In the genomic region with DNA sequence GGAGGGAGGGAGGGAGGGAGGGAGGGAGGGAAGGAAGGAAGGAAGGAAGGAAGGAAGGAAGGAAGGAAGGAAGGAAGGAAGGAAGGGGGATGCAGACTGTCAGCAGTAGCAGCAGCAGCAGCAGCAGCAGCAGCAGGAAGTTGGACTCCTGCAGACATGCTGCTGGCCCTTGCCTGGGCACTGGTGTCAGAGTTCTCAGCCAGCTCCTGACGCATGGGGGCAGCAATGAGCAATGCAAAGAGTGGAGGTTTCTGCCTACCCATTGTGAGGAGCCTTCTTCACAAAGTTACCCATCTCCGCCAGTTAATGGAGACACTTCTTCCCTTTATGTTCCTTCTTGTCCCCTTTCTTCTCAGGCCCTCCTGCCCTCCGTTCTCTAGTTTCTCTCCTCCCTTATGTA, we compare ENCODE assay signal across 11 mouse cellular contexts. TPM values are rescaled to one million over a fixed set of nuclear protein-coding genes. Genes with fewer than 3 reads are reported as not detected.
DNase-seq lines count a peak whose midpoint lies in the region; ATAC-seq and TF ChIP-seq lines count a peak whose summit lies in the region.
"Had no signal": no experiment of that assay in that cellular context is flagged by ENCODE, and none has a peak within 500 bp of the region (broad histone marks: within the 10 kb centered on the region; RNA-seq: fewer than 3 reads in every experiment).

No protein-coding gene starts in this region.

- no peaks in the 10 kb centered on the region for H3K27me3 ChIP-seq in intestine, embryonic 14.5 days (replicated peaks; ENCODE audit: control insufficient read depth, insufficient read depth, low read length)
- no peaks in the 10 kb centered on the region for H3K27me3 ChIP-seq in intestine, embryonic 15.5 days (replicated peaks)
- H3K27me3 ChIP-seq in liver, postnatal 0 days (ENCODE audit: insufficient read depth, low read length), result no peaks in the 10 kb centered on the region

- ATAC-seq in intestine, embryonic 14.5 days (replicated peaks; ENCODE audit: low FRiP score, low TSS enrichment, low read depth), result 0 out of 2 replicates have a peak, but pooled peaks have one; percentile 36
- no peak for ATAC-seq in intestine, embryonic 15.5 days
- no peak for ATAC-seq in liver, postnatal 0 days
- ATAC-seq in inflammation-experienced regulatory T-cells, adult 6 months, result no peak

- TF ChIP-seq CTCF in gastrocnemius, adult 2 months (IDR thresholded peaks at IDR 0.05), result peak; percentile 72
- peak; percentile 70 for TF ChIP-seq CTCF in liver, postnatal 0 days (IDR thresholded peaks at IDR 0.05; ENCODE audit: low read depth)

- no peaks in the 10 kb centered on the region for H3K36me3 ChIP-seq in intestine, embryonic 14.5 days (ENCODE audit: control insufficient read depth, insufficient read depth, low read length)
- no peaks in the 10 kb centered on the region for H3K36me3 ChIP-seq in intestine, embryonic 15.5 days
- no peaks in the 10 kb centered on the region for H3K36me3 ChIP-seq in liver, postnatal 0 days (replicated peaks; ENCODE audit: insufficient read depth, low read length)
- H3K36me3 ChIP-seq: G1E; heart, embryonic 15.5 days had no signal

- WGBS in intestine, embryonic 14.5 days, result 34% methylated on average over 3 of the region's 3 CpGs
- 22% methylated on average over 3 of the region's 3 CpGs for WGBS in intestine, embryonic 15.5 days
- WGBS in liver, postnatal 0 days (ENCODE audit: insufficient replicate concordance), result 32% methylated on average over 3 of the region's 3 CpGs

- no peaks in the 10 kb centered on the region for H3K9me3 ChIP-seq in intestine, embryonic 14.5 days (ENCODE audit: control insufficient read depth, low read length)
- H3K9me3 ChIP-seq in intestine, embryonic 15.5 days, result no peaks in the 10 kb centered on the region
- H3K9me3 ChIP-seq in liver, postnatal 0 days (ENCODE audit: low read length), result no peaks in the 10 kb centered on the region
- H3K9me3 ChIP-seq: heart, embryonic 15.5 days had no signal

- DNase-seq in intestine, embryonic 14.5 days (ENCODE audit: low spot score), result peak; percentile 83
- DNase-seq in cerebellum, adult 8-10 months, result peak; percentile 81
- peak; percentile 69 for DNase-seq in gastrocnemius, adult 2 months
- peak; percentile 86 for DNase-seq in kidney, postnatal 10 days
- DNase-seq in liver, postnatal 0 days, result peak; percentile 57
- DNase-seq in right cerebral cortex, postnatal 10 days (ENCODE audit: low spot score in 2 of 2), result peak; percentile 51 to 74

- no peak overlapping the region for H3K27ac ChIP-seq in intestine, embryonic 14.5 days (ENCODE audit: low read depth)
- H3K27ac ChIP-seq in intestine, embryonic 15.5 days, result no peak overlapping the region
- H3K27ac ChIP-seq in gastrocnemius, adult 2 months, result no peak overlapping the region
- no peak overlapping the region for H3K27ac ChIP-seq in liver, postnatal 0 days (ENCODE audit: low read depth)
- H3K27ac ChIP-seq: heart, embryonic 15.5 days had no signal

- TF ChIP-seq EP300 in liver, postnatal 0 days (IDR thresholded peaks at IDR 0.05; ENCODE audit: low read depth), result no peak

- H3K4me3 ChIP-seq in intestine, embryonic 14.5 days (ENCODE audit: low read depth, low read length), result no peak overlapping the region
- H3K4me3 ChIP-seq in intestine, embryonic 15.5 days (replicated peaks), result no peak overlapping the region
- no peak overlapping the region for H3K4me3 ChIP-seq in gastrocnemius, adult 2 months
- no peak overlapping the region for H3K4me3 ChIP-seq in liver, postnatal 0 days (ENCODE audit: low read depth, low read length)
- H3K4me3 ChIP-seq: heart, embryonic 15.5 days had no signal

- intact Hi-C loops in gastrocnemius, adult 2 months (cut with DNase I), result loop anchor here (1.0 to 5.0 kb wide), 3 partner anchors 134 to 341 kb away; no protein-coding TSS in a partner anchor

- H3K9ac ChIP-seq in intestine, embryonic 14.5 days (ENCODE audit: low read length), result no peak overlapping the region
- H3K9ac ChIP-seq in intestine, embryonic 15.5 days, result no peak overlapping the region
- no peak overlapping the region for H3K9ac ChIP-seq in liver, postnatal 0 days (replicated peaks)
- H3K9ac ChIP-seq: heart, embryonic 15.5 days had no signal

- no peaks in the 10 kb centered on the region for H3K4me1 ChIP-seq in intestine, embryonic 14.5 days (replicated peaks; ENCODE audit: control insufficient read depth, insufficient read depth, low read length)
- H3K4me1 ChIP-seq in intestine, embryonic 15.5 days (replicated peaks), result no peaks in the 10 kb centered on the region
- H3K4me1 ChIP-seq in liver, postnatal 0 days (ENCODE audit: insufficient read depth), result no peaks in the 10 kb centered on the region
- H3K4me1 ChIP-seq: heart, embryonic 15.5 days had no signal

- H3K4me2 ChIP-seq in intestine, embryonic 14.5 days (ENCODE audit: low read length), result no peak overlapping the region
- no peak overlapping the region for H3K4me2 ChIP-seq in intestine, embryonic 15.5 days (replicated peaks)
- no peak overlapping the region for H3K4me2 ChIP-seq in liver, postnatal 0 days (ENCODE audit: low read depth, low read length)
- H3K4me2 ChIP-seq: heart, embryonic 15.5 days had no signal

RNA-seq across cellular contexts. Expression of gene Ntm, which starts 40.7 kb away (rescaled TPM):
- 11.6 and 14.0 TPM in 2 replicates for polyA plus RNA-seq in intestine, embryonic 14.5 days (2014; fragmentation: Nextera tagmentation; extraction: Ambion mirVana)
- polyA plus RNA-seq in intestine, embryonic 15.5 days (2015; fragmentation: Nextera tagmentation; extraction: Ambion mirVana), result 8.5 and 8.9 TPM in 2 replicates
- under 1 TPM; 0.33 to 0.95 TPM for total RNA-seq in gastrocnemius, adult 2 months (2021)
- 0.65 and 1.00 TPM in 2 replicates for polyA plus RNA-seq in liver, postnatal 0 days (2015; fragmentation: Nextera tagmentation; extraction: Ambion mirVana)
- not detected for polyA plus RNA-seq in inflammation-experienced regulatory T-cells, adult 6 months (2017; shearing (Covaris generic))
- total RNA-seq: neutrophil, adult 5-6 weeks had no signal
- polyA plus RNA-seq: G1E had no signal
